Mouse (Mus musculus): ENCODE data around the gene Flot2.

Gene Flot2

GRCm38 (mm10) chr11:78102958-78103747 is 65.4 kb downstream of the Flot2 start:
- DNase-seq (ENCODE audit: low spot score): no peak

DNA sequence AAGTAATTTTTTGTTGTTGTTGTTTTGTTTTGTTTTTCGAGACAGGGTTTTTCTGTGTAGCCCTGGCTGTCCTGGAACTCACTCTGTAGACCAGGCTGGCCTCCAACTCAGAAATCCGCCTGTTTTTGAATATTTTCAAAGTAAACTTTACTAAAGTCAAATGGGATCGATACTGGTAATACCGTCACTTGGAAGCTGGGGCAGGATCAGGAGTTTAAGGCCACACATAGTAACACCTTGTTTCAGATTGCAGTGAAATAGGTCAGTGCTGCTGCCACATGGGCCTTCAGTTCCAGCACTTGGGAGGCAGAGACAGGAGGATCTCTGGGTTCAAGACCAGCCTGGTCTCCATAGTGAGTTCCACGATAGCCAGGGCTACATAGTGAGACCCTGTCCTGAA is 66.8 kb downstream of the Flot2 start:
- DNase-seq (ENCODE audit: low spot score): no peak

Measured in adipocyte (in vitro differentiated cells).